Mouse (Mus musculus) liver, postnatal 0 days (tissue): Measurements from ENCODE around the gene Foxi3.

ENCODE experiments used
- CTCF ChIP-seq: sonication (generic); IDR thresholded peaks from 2 replicates; pipeline ENCODE4 v1.5.1; 2016; ENCODE audit warnings: antibody characterized with exemption, low read depth
- EP300 ChIP-seq: IDR thresholded peaks from 2 replicates; pipeline ENCODE4 v1.6.1; 2016; ENCODE audit warnings: antibody characterized with exemption, low read depth, mild to moderate bottlenecking

DNA sequence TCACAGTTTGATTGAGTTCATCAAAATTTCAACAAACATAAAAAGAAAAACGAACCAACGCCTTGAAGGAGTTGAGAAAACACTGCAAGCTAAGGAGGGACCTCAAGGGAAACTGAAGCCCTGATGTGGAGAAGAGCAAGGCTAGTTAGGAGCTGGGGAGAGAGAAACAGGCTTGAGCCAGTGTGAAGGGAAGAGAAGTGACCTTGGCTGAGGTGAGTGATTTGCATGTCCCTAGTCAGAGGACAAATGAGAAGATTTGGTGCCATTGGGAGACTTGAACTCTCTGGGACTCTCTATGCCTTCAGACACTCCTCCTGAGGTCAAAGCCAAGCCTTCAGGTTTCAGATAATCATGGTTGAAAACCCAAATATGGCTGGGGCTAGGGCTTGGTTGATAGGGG lies 47.8 kb downstream of the Foxi3 start:
- TF ChIP-seq CTCF (no peak), EP300 (no peak)
